12 mouse cellular contexts compared by ENCODE assay signal in genomic region chr5:53236136-53236535, GRCm38 (mm10). TPM values are rescaled to one million over a fixed set of nuclear protein-coding genes. Genes with fewer than 3 reads are reported as not detected.
DNase-seq lines count a peak whose midpoint lies in the region; ATAC-seq and TF ChIP-seq lines count a peak whose summit lies in the region.
"Had no signal": no experiment of that assay in that cellular context is flagged by ENCODE, and none has a peak within 500 bp of the region (broad histone marks: within the 10 kb centered on the region; RNA-seq: fewer than 3 reads in every experiment).

No protein-coding gene starts in this region.

- H3K4me1 ChIP-seq in lung, embryonic 14.5 days (ENCODE audit: insufficient read depth): 0 out of 2 replicates have a peak, but pooled peaks cover 5% of the 10 kb centered on the region

- H3K27me3 ChIP-seq in lung, embryonic 14.5 days (ENCODE audit: insufficient read depth, low read length): no peaks in the 10 kb centered on the region
- H3K27me3 ChIP-seq: limb, embryonic 12.5 days; midbrain, embryonic 13.5 days had no signal

- peak; percentile 42; the same call in 1 of the 2 replicates for ATAC-seq in lung, embryonic 14.5 days (ENCODE audit: insufficient read depth)
- no peak for ATAC-seq in cerebellum, adult (ENCODE audit: insufficient number of reproducible peaks, low FRiP score, low TSS enrichment)
- ATAC-seq: midbrain, embryonic 13.5 days had no signal

- no peak overlapping the region for H3K4me3 ChIP-seq in lung, embryonic 14.5 days (ENCODE audit: low read depth, low read length)
- H3K4me3 ChIP-seq: limb, embryonic 12.5 days; midbrain, embryonic 13.5 days had no signal

- no peaks in the 10 kb centered on the region for H3K36me3 ChIP-seq in lung, embryonic 14.5 days (ENCODE audit: insufficient read depth)
- H3K36me3 ChIP-seq: limb, embryonic 12.5 days; midbrain, embryonic 13.5 days had no signal

- peak; percentile 47 to 59 for DNase-seq in cerebellum, postnatal 25 days
- DNase-seq in cerebellum, postnatal 4 days (ENCODE audit: low spot score in 2 of 2): no peak
- peak; percentile 35 for DNase-seq in lung, embryonic 14.5 days
- no peak for DNase-seq in lung, adult 18-20 months
- peak; percentile 9 to 28 for DNase-seq in heart, adult 18-20 months
- DNase-seq in lung, postnatal 14 days: peak; percentile 15
- no peak for DNase-seq in spleen, postnatal 36 days (ENCODE audit: low spot score in 2 of 2)
- DNase-seq: kidney, adult 9 months had no signal

- no peaks in the 10 kb centered on the region for H3K9me3 ChIP-seq in lung, embryonic 14.5 days (ENCODE audit: low read depth, low read length)
- H3K9me3 ChIP-seq: limb, embryonic 12.5 days; midbrain, embryonic 13.5 days had no signal

- 6% methylated on average over 5 of the region's 5 CpGs for WGBS in lung, embryonic 14.5 days

- H3K27ac ChIP-seq in lung, embryonic 14.5 days (ENCODE audit: low read depth): peak overlapping the region; percentile 7; the same call in 1 of the 2 replicates
- H3K27ac ChIP-seq: limb, embryonic 12.5 days; midbrain, embryonic 13.5 days had no signal

- TF ChIP-seq CTCF in lung, embryonic 14.5 days (IDR thresholded peaks at IDR 0.05; ENCODE audit: low read depth): no peak

- no peak overlapping the region for H3K4me2 ChIP-seq in lung, embryonic 14.5 days
- H3K4me2 ChIP-seq: limb, embryonic 12.5 days; midbrain, embryonic 13.5 days had no signal

- H3K9ac ChIP-seq in lung, embryonic 14.5 days: no peak overlapping the region
- H3K9ac ChIP-seq: limb, embryonic 12.5 days; midbrain, embryonic 13.5 days had no signal

RNA-seq across cellular contexts. Expression of gene Sel1l3, which starts 22.4 kb away (rescaled TPM):
- 6.8 and 6.9 TPM in 2 replicates for polyA plus RNA-seq in lung, embryonic 14.5 days (2014; fragmentation: Nextera tagmentation; extraction: Ambion mirVana)
- 1 to 10 TPM in 1 of 2 experiments, under 1 TPM in 1; 0.89 to 1.3 TPM for total RNA-seq in heart, adult 18-20 months (2021)
- polyA plus RNA-seq: C2C12 had no signal

RNA-seq across cellular contexts. Expression of gene Smim20, which starts 30.7 kb away (rescaled TPM):
- 93.7 and 98.3 TPM in 2 replicates for polyA plus RNA-seq in lung, embryonic 14.5 days (2014; fragmentation: Nextera tagmentation; extraction: Ambion mirVana)
- 100 to 1,000 TPM; 102 to 119 TPM for total RNA-seq in heart, adult 18-20 months (2021)

Comparison
In these comparisons a context has a peak if more than half of its experiments do, and no peak if none do; other contexts are left out.
1. DNase-seq: peak in cerebellum, postnatal 25 days (2 of 2), lung, embryonic 14.5 days (single experiment), heart, adult 18-20 months (2 of 2) and lung, postnatal 14 days (single experiment); none in cerebellum, postnatal 4 days (0 of 2), lung, adult 18-20 months (0 of 2) and spleen, postnatal 36 days (0 of 2).